Mouse (Mus musculus) embryonic facial prominence, embryonic 10.5 days (tissue): ENCODE results near the gene Enpp3. TPM values are rescaled to one million over a fixed set of nuclear protein-coding genes. Genes with fewer than 3 reads are reported as not detected.

Experiments used
- DNase-seq: peaks from one replicate; pipeline ENCODE4 v3.0.0-alpha.2; 2017; ENCODE audit warnings: low spot score
- H3K27ac ChIP-seq: fragments of 300-500 bp; sonication (generic); replicated peaks from 2 replicates; pipeline ENCODE4 v1.5.1; 2016; ENCODE audit warnings: mild to moderate bottlenecking
- H3K27me3 ChIP-seq: fragments of 300-500 bp; sonication (generic); replicated peaks from 2 replicates; pipeline ENCODE4 v1.6.1; 2016; ENCODE audit warnings: low read depth, mild to moderate bottlenecking; ENCODE audit not compliant: poor library complexity, severe bottlenecking
- H3K36me3 ChIP-seq: fragments of 300-500 bp; sonication (generic); replicated peaks from 2 replicates; pipeline ENCODE4 v1.6.1; 2016; ENCODE audit warnings: mild to moderate bottlenecking, moderate library complexity
- H3K4me1 ChIP-seq: fragments of 300-500 bp; sonication (generic); 2 replicates; pipeline ENCODE4 v1.6.1; 2016
- H3K4me3 ChIP-seq: fragments of 300-500 bp; sonication (generic); 2 replicates; pipeline ENCODE4 v1.5.1; 2016; ENCODE audit warnings: mild to moderate bottlenecking, moderate library complexity
- H3K9me3 ChIP-seq: fragments of 300-500 bp; sonication (generic); 2 replicates; pipeline ENCODE4 v1.6.1; 2016; ENCODE audit warnings: mild to moderate bottlenecking
- WGBS: fragments of 180-500 bp; shearing (Covaris S2); methylation state at CpG from one replicate; pipeline ENCODE4 v1.1.7; 2016; 5-methylcytosine and 5-hydroxymethylcytosine counted together
- polyA plus RNA-seq: library from polyadenylated mRNA; unstranded; fragments of >200 nt; fragmentation: Nextera tagmentation; extraction: Ambion mirVana; gene quantifications from 2 replicates; pipeline ENCODE4 v1.2.1, GENCODE M21; 2016

Enpp3 gene
- polyA plus RNA-seq, 1 experiment from 2014 or later = 9.7 TPM

DNA sequence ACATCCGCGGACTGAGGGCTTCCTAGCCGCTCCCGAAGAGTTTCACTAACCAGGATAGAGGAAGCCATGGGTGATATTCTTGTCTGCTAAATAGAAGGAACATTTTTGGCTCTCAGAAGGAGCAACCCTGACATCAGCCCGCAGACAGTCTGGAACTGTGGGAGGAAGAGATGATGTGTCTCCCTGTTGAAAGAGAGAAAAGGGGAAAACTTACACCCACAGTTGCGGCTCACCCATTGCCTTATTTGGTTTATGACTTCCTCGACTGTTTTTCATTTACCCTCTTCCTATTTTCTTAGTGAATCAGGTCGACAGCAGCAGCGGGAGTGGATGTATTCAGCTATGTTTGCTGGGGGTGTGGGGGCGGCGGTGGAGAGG, 64.0 kb downstream of the Enpp3 start:
- WGBS = 67% methylated on average over 11 of the region's 11 CpGs
- H3K27ac ChIP-seq = no peak overlapping the region; the same call in 1 of the 2 replicates
- H3K27me3 ChIP-seq = no peaks in the 10 kb centered on the region
- no peak for DNase-seq
- H3K4me3 ChIP-seq = peak overlapping the region; percentile 5; the same call in 1 of the 2 replicates
- H3K9me3 ChIP-seq = no peaks in the 10 kb centered on the region
- H3K36me3 ChIP-seq = no peaks in the 10 kb centered on the region
- 0 out of 2 replicates have a peak, but pooled peaks cover 13% of the 10 kb centered on the region for H3K4me1 ChIP-seq

DNA sequence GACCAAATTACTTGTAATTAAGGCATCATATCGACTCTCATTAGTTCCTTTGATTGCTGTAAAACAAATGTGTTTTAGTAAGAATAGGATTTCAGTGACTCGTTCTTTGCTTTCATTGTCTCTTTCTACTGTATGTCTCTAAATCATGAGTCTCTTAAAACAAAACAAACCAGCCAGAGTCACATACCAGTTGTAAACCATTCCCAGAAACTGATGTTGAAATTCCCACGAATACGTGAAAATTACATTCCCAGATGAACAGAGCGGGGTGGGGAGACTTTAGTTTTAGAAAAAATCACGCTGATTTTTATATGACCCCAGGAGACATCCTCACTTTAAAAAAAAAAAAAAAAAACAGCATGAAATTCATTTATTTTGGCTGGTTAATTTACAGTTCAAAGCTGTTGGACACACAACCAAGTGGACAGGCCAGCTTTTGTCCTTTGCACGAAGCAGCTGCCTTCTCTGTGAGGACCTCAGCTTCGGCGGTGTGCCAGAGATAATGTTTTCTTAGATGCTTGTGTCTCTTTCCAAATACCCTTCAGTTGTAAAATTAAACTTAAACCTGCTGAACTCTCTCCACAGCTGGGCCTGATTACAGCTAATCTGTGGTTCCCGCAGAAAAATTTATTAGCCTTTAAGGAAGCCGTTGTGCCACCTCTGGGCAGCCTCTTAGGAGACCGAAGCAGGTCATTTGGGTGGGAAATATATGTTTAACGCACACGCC, 64.5 kb downstream of the Enpp3 start:
- no peak overlapping the region; the same call in 1 of the 2 replicates for H3K27ac ChIP-seq
- peak overlapping the region; percentile 5; the same call in 1 of the 2 replicates for H3K4me3 ChIP-seq
- peak; percentile 22 for DNase-seq
- H3K27me3 ChIP-seq = no peaks in the 10 kb centered on the region
- WGBS = 59% methylated on average over 14 of the region's 14 CpGs
- H3K9me3 ChIP-seq = no peaks in the 10 kb centered on the region
- H3K36me3 ChIP-seq = no peaks in the 10 kb centered on the region
- 0 out of 2 replicates have a peak, but pooled peaks cover 13% of the 10 kb centered on the region for H3K4me1 ChIP-seq

DNA sequence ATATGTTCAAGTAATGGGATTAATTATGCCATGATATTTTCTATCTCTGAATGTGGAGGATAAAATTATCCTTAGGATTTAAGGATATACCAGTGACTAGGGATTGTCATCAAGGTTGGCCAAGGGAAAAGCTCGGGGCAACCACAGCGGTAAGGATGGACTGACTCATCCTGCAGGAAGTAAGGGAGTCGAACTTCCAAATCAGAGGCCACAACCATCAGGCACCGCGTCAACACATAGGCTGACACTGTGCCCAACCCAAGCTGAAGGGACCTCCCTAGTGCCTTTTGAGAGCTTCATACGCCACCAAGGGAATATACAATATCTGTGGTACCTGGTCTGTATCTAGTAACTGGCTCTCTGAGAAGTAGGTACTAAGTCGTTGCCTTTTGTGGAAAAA, 73.1 kb downstream of the Enpp3 start:
- no peaks in the 10 kb centered on the region for H3K27me3 ChIP-seq
- WGBS = 92% methylated on average over 7 of the region's 7 CpGs
- no peak overlapping the region for H3K4me3 ChIP-seq
- no peaks in the 10 kb centered on the region for H3K36me3 ChIP-seq
- H3K9me3 ChIP-seq = no peaks in the 10 kb centered on the region
- 0 out of 2 replicates have a peak, but pooled peaks cover 3% of the 10 kb centered on the region for H3K4me1 ChIP-seq
- H3K27ac ChIP-seq = no peak overlapping the region
- no peak for DNase-seq

DNA sequence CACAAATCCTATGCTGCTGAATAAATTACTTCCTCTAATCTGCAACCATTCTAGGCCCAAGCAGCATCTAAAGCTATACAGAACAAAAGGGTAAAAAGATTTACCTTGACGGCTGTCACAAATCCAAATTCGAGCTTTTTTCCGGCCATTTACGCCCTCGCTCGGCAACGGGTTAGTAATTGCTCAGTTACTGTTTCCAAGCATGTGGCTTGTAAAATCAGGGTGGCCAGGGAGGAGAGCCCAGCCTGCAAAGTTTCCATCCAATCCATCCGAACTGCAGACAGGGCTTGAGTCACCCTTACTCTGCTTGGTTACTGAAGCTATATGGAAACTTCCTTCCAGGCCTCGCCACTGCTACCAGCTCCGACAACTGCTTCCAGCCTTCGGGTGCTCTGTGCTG, 74.9 kb downstream of the Enpp3 start:
- Histone ChIP-seq H3K36me3 (no peaks in the 10 kb centered on the region), H3K27ac (no peak overlapping the region), H3K4me3 (no peak overlapping the region), H3K4me1 (0 out of 2 replicates have a peak, but pooled peaks cover 3% of the 10 kb centered on the region), H3K27me3 (no peaks in the 10 kb centered on the region), H3K9me3 (no peaks in the 10 kb centered on the region)
- DNase-seq = no peak
- WGBS = 74% methylated on average over 11 of the region's 11 CpGs

DNA sequence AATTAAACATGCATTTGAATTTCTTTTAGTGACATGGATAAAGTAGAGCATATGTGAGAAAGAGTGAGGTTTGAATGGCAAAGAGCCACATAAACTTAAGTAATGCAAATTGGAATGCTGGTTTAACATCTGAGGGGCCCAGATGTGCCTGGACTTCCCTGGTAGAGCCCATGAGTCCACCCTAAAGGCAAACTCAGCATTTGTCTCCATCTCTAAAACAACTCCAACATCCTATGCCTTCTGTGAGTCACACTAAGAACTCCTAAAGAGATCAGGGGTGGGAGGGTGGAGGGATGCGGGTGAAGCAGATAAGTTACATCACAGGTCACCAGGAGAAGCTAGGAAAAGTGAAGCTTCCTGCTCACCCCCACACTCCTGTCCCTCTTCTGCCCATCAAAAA, 76.6 kb downstream of the Enpp3 start:
- no peak for DNase-seq
- 71% methylated on average over 1 of the region's 1 CpGs for WGBS
- no peak overlapping the region for H3K27ac ChIP-seq

DNA sequence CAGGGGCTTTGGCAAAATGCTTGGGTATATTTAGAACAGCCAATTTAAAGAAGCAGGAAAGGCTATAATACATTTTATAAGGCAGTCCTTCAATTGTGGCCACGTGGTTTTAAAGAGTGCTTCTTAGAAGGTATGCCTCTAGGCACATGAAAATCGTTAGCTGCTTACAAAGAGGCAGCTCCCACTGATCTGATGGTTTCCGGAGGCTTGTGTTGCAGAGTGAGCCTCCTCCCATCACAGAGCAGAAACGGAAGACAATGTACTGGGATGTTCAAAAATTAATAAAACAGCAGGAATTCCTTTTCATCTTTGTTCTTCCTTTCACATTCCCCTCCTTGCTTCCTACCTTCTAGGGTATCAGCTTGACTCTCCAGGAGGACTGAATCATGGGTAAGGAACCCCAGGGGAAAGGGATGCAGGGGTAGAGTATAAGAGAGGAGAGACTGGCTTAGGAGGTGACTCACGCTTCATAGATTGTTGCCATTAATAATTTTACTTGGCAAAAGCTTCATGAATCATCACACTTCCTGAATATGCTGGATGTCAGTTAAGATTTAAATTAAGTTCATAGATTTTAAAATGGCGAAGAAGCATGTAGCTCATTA, 77.4 kb downstream of the Enpp3 start:
- 49% methylated on average over 6 of the region's 6 CpGs for WGBS
- Histone ChIP-seq H3K4me1 (0 out of 2 replicates have a peak, but pooled peaks cover 3% of the 10 kb centered on the region), H3K9me3 (no peaks in the 10 kb centered on the region), H3K4me3 (no peak overlapping the region), H3K36me3 (no peaks in the 10 kb centered on the region), H3K27me3 (no peaks in the 10 kb centered on the region), H3K27ac (no peak overlapping the region)
- DNase-seq = no peak

More for the DNA sequence above, 76.6 kb downstream of the Enpp3 start:
- Histone ChIP-seq H3K27me3 (no peaks in the 10 kb centered on the region), H3K4me1 (0 out of 2 replicates have a peak, but pooled peaks cover 3% of the 10 kb centered on the region), H3K4me3 (no peak overlapping the region), H3K36me3 (no peaks in the 10 kb centered on the region), H3K9me3 (no peaks in the 10 kb centered on the region)

DNA sequence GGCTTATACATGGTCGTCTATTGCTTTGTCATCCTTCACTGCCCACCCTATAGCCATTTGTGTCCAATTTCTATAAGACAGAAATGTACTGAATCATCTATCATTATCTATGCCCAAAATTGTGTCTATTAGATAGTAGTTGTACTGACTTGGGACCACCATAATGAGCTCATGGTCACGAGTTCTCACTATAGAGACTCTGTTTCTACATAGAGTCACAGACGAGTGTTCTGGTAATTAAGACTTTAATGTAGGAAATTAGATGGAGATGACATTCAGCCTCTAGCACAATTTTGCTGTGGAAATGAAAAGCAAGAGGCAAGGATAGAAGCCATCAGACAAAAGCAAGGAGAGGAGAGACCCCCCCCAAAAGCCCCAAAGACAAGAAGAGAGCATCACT, 78.0 kb downstream of the Enpp3 start:
- Histone ChIP-seq H3K27me3 (no peaks in the 10 kb centered on the region), H3K4me3 (no peak overlapping the region), H3K27ac (no peak overlapping the region), H3K4me1 (0 out of 2 replicates have a peak, but pooled peaks cover 3% of the 10 kb centered on the region), H3K9me3 (no peaks in the 10 kb centered on the region), H3K36me3 (no peaks in the 10 kb centered on the region)
- no peak for DNase-seq
- 73% methylated on average over 3 of the region's 3 CpGs for WGBS

DNA sequence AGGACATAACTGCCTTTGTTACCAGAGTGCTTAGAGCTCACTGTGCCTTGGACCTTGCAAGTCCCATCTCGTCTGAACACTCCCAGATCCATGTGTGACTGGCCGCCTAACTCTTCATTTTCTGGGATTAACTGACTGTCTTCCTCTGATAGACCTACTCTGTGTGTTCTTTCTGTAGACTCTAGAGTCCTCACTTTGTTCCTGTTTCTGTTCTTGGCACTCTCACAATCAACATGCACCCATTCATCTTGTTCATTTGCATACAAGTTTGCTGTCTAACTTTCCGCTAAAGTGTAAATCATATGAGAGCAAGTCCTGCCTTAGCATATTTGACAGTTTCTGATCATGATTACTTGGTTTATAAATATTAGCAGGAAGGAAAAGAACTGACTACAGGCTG, 79.4 kb downstream of the Enpp3 start:
- WGBS = 91% methylated on average over 3 of the region's 3 CpGs
- Histone ChIP-seq H3K27ac (no peak overlapping the region), H3K9me3 (no peaks in the 10 kb centered on the region), H3K4me1 (peaks cover 9% of the 10 kb centered on the region; the same call in 1 of the 2 replicates), H3K36me3 (no peaks in the 10 kb centered on the region), H3K27me3 (no peaks in the 10 kb centered on the region), H3K4me3 (no peak overlapping the region)
- DNase-seq = no peak

DNA sequence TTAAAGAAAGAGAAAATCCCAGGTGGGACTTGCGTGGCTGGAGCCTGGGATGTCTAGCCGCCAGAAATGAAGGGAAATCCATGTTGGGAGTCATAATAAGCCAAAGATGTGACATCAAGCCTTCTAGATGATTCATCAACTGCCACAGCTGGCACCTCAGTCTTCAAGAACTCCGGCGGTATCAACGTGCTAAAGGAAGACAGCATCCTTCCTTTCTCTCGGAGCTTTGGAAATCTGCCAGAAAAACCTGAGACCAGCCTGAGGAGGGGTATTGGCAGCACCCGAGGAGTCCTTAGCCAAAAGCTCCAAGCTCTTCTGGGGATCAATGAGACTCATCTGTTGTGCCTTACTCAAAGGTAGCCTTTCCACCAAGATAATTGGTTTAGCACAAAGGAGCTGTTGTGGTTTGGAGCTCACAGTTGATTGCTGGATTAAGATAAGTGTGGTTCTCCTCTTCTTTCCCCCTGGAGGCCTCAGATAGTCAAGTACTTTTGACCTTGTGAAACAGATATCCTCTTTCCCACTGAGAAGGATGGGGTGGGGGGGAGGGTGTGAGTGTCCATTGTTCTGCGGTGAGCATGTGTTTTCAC, 84.2 kb downstream of the Enpp3 start:
- H3K36me3 ChIP-seq = no peaks in the 10 kb centered on the region
- H3K9me3 ChIP-seq = no peaks in the 10 kb centered on the region
- peaks cover 17% of the 10 kb centered on the region; the same call in 1 of the 2 replicates for H3K4me1 ChIP-seq
- no peak overlapping the region for H3K27ac ChIP-seq
- no peak for DNase-seq
- 0 out of 2 replicates have a peak, but pooled peaks cover 11% of the 10 kb centered on the region for H3K27me3 ChIP-seq
- H3K4me3 ChIP-seq = no peak overlapping the region
- WGBS = 52% methylated on average over 8 of the region's 8 CpGs

DNA sequence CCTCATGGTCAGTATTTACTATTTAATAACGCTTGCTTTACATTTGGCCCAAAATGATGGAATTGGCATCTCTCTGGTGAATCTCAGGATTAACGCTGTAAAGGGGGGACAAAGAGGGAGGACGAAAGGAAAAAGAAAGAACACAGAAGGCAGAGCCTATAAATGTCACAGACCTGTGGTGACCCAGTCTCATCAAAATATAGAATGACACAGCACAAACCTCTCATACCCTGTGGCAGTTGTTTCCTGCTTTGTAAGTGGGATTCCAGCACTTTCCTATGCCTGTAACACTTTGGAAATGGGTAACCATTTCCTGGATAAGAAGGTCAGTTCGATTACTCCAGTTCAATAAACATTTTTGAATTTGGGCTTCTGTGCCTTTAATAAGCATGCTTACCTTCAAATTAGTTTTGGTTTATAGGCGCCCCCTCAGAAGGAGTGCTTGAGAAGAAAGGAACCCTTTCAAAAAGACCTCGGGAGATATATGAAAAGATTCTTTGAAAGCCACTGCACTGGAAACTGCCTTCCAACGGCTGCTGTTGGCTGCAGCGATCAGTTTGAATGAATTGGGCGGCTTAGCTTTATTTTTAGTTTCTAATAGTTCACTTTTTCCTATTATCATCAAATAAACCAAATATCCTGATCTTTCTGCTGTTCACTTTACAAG, 87.6 kb downstream of the Enpp3 start:
- DNase-seq = no peak
- Histone ChIP-seq H3K4me3 (peak overlapping the region; percentile 43; the same call in 1 of the 2 replicates), H3K27ac (no peak overlapping the region; the same call in 1 of the 2 replicates), H3K36me3 (no peaks in the 10 kb centered on the region), H3K4me1 (peaks cover 17% of the 10 kb centered on the region; the same call in 1 of the 2 replicates), H3K9me3 (no peaks in the 10 kb centered on the region), H3K27me3 (0 out of 2 replicates have a peak, but pooled peaks cover 11% of the 10 kb centered on the region)
- 46% methylated on average over 9 of the region's 9 CpGs for WGBS

DNA sequence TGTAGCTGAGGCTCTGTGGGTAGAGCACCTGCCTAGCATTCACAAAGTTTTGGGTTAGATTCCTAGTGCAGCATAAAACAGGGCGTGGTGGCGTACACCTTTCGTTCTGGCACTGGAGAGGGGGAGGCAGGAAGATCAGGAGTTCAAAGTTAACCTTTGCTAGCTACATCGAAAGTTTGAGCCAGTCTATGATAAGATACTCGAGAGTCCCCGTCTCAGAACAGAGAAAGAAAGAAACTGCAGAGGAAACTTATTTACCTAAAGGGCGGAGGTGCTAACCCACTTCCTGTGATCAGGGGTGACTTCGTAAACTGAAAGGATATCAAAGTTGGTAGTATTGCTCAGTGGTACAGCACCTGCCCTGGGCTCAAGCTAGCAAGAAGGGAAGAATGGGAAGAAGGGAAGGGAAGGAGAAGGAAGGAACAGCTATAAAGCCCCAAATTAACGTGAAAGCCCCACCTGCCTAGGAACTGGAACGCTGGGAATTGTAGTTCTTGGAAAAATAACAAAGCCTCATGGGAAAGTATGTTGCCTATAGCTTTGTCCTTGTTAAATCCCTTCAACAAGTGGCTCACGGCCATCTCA, 88.3 kb downstream of the Enpp3 start:
- no peak for DNase-seq
- Histone ChIP-seq H3K4me1 (peaks cover 17% of the 10 kb centered on the region; the same call in 1 of the 2 replicates), H3K27ac (no peak overlapping the region; the same call in 1 of the 2 replicates), H3K4me3 (peak overlapping the region; percentile 43), H3K9me3 (no peaks in the 10 kb centered on the region), H3K27me3 (0 out of 2 replicates have a peak, but pooled peaks cover 11% of the 10 kb centered on the region), H3K36me3 (no peaks in the 10 kb centered on the region)
- 53% methylated on average over 11 of the region's 11 CpGs for WGBS
